Mouse (Mus musculus) neural tube, embryonic 11.5 days (tissue): ENCODE results near the gene Ccl17. TPM values are rescaled to one million over a fixed set of nuclear protein-coding genes. Genes with fewer than 3 reads are reported as not detected.
A peak's percentile ranks its signal among the peaks of the same experiment; 100 is the strongest.

Experiments used
- ATAC-seq: fragments of 200-750 bp; cut with Nextera tagmentation; 2 replicates; pipeline ENCODE4 v1.8.0; 2017; ENCODE audit warnings: moderate number of reproducible peaks, mild to moderate bottlenecking, moderate TSS enrichment, moderate library complexity; ENCODE audit not compliant: insufficient read depth, low FRiP score, low TSS enrichment
- DNase-seq: peaks from one replicate; pipeline ENCODE4 v3.0.0-alpha.2; 2015; ENCODE audit warnings: low spot score
- H3K27ac ChIP-seq: fragments of 300-500 bp; sonication (generic); 2 replicates; pipeline ENCODE4 v1.5.1; 2014; ENCODE audit warnings: low read depth, mild to moderate bottlenecking, low read length
- H3K27me3 ChIP-seq: fragments of 300-500 bp; sonication (generic); 2 replicates; pipeline ENCODE4 v1.6.1; 2014; ENCODE audit warnings: mild to moderate bottlenecking, low read length, mixed read lengths; ENCODE audit not compliant: control insufficient read depth, insufficient read depth
- H3K36me3 ChIP-seq: fragments of 300-500 bp; sonication (generic); 2 replicates; pipeline ENCODE4 v1.6.1; 2014; ENCODE audit warnings: mild to moderate bottlenecking, low read length, moderate library complexity, mixed read lengths; ENCODE audit not compliant: control insufficient read depth, insufficient read depth
- H3K4me1 ChIP-seq: fragments of 300-500 bp; sonication (generic); 2 replicates; pipeline ENCODE4 v1.6.1; 2014; ENCODE audit warnings: low read length, mixed read lengths; ENCODE audit not compliant: control insufficient read depth, insufficient read depth
- H3K4me2 ChIP-seq: fragments of 300-500 bp; sonication (generic); 2 replicates; pipeline ENCODE4 v1.6.1; 2014; ENCODE audit warnings: low read depth, mild to moderate bottlenecking, moderate library complexity
- H3K4me3 ChIP-seq: fragments of 300-500 bp; sonication (generic); 2 replicates; pipeline ENCODE4 v1.5.1; 2014; ENCODE audit warnings: low read depth, low read length
- H3K9ac ChIP-seq: fragments of 300-500 bp; sonication (generic); 2 replicates; pipeline ENCODE4 v1.6.1; 2014; ENCODE audit warnings: mild to moderate bottlenecking, low read length
- H3K9me3 ChIP-seq: fragments of 300-500 bp; sonication (generic); 2 replicates; pipeline ENCODE4 v1.6.1; 2016; ENCODE audit warnings: low read length; ENCODE audit not compliant: control insufficient read depth
- WGBS: fragments of 180-500 bp; shearing (Covaris S2); extraction: QIAGEN DNeasy Blood & Tissue Kit; methylation state at CpG from one replicate; pipeline ENCODE4 v1.1.7; 2014; 5-methylcytosine and 5-hydroxymethylcytosine counted together
- polyA plus RNA-seq: library from polyadenylated mRNA; unstranded; fragments of >200 nt; fragmentation: Nextera tagmentation; extraction: Ambion mirVana; gene quantifications from 2 replicates; pipeline ENCODE4 v1.2.1, GENCODE M21; 2014

Gene Ccl17
- polyA plus RNA-seq, 1 experiment from 2014 or later = not detected

DNA sequence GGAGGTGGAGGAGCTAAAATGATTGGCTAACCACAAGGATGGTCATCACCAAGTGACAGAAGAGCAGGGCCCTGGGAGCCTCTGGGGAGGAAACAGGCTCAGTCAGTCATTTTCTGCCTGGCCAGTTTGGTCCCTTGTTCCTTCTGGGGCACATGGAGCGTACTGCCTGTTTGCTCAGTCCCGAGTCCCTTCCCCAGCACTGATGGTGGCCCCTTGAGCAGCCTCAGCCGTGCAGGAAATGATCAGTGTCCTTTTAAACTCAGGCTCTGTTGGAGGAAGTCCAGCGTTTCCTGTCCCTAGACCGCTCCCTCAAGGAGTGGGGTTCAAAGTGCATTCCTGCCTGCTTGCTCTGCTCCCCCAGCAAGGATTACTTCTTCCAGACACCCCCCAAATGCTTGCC is 31.8 kb upstream of the Ccl17 start:
- WGBS = 53% methylated on average over 5 of the region's 5 CpGs
- H3K27ac ChIP-seq = 0 out of 2 replicates have a peak overlapping the region, but pooled peaks have one; percentile 14
- no peak overlapping the region for H3K9ac ChIP-seq
- H3K27me3 ChIP-seq = peaks cover 3% of the 10 kb centered on the region; the same call in 1 of the 2 replicates
- no peaks in the 10 kb centered on the region for H3K36me3 ChIP-seq
- H3K4me1 ChIP-seq = peaks cover 4% of the 10 kb centered on the region; the same call in 1 of the 2 replicates
- no peaks in the 10 kb centered on the region for H3K9me3 ChIP-seq
- no peak for ATAC-seq
- DNase-seq = no peak
- no peak overlapping the region for H3K4me3 ChIP-seq
- no peak overlapping the region for H3K4me2 ChIP-seq

- H3K4me2 ChIP-seq = no peak overlapping the region
- peaks cover under 1% of the 10 kb centered on the region; the same call in 1 of the 2 replicates for H3K4me1 ChIP-seq
- 0 out of 2 replicates have a peak, but pooled peaks cover under 1% of the 10 kb centered on the region for H3K27me3 ChIP-seq
- H3K9me3 ChIP-seq = no peaks in the 10 kb centered on the region
- ATAC-seq (no peak), DNase-seq (no peak)
- H3K9ac ChIP-seq = no peak overlapping the region
- 76% methylated on average over 10 of the region's 10 CpGs for WGBS
- H3K4me3 ChIP-seq = no peak overlapping the region
- 0 out of 2 replicates have a peak overlapping the region, but pooled peaks have one; percentile 14 for H3K27ac ChIP-seq
- no peaks in the 10 kb centered on the region for H3K36me3 ChIP-seq
These were observed 31.2 kb upstream of the Ccl17 start for GRCm38 (mm10) chr8:94778895-94779533.

DNA sequence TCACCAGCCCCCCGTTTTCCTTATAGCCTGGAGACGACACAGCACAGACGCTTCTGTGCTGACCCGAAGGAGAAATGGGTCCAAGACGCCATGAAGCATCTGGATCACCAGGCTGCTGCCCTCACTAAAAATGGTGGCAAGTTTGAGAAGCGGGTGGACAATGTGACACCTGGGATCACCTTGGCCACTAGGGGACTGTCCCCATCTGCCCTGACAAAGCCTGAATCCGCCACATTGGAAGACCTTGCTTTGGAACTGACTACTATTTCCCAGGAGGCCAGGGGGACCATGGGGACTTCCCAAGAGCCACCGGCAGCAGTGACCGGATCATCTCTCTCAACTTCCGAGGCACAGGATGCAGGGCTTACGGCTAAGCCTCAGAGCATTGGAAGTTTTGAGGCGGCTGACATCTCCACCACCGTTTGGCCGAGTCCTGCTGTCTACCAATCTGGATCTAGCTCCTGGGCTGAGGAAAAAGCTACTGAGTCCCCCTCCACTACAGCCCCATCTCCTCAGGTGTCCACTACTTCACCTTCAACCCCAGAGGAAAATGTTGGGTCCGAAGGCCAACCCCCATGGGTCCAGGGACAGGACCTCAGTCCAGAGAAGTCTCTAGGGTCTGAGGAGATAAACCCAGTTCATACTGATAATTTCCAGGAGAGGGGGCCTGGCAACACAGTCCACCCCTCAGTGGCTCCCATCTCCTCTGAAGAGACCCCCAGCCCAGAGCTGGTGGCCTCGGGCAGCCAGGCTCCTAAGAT is 30.5 kb upstream of the Ccl17 start:
- no peak overlapping the region for H3K27ac ChIP-seq
- no peak overlapping the region for H3K4me3 ChIP-seq
- no peak overlapping the region for H3K9ac ChIP-seq
- H3K9me3 ChIP-seq = no peaks in the 10 kb centered on the region
- H3K4me1 ChIP-seq = no peaks in the 10 kb centered on the region
- H3K36me3 ChIP-seq = no peaks in the 10 kb centered on the region
- DNase-seq (no peak), ATAC-seq (no peak)
- H3K4me2 ChIP-seq = no peak overlapping the region
- 92% methylated on average over 16 of the region's 16 CpGs for WGBS
- H3K27me3 ChIP-seq = no peaks in the 10 kb centered on the region

DNA sequence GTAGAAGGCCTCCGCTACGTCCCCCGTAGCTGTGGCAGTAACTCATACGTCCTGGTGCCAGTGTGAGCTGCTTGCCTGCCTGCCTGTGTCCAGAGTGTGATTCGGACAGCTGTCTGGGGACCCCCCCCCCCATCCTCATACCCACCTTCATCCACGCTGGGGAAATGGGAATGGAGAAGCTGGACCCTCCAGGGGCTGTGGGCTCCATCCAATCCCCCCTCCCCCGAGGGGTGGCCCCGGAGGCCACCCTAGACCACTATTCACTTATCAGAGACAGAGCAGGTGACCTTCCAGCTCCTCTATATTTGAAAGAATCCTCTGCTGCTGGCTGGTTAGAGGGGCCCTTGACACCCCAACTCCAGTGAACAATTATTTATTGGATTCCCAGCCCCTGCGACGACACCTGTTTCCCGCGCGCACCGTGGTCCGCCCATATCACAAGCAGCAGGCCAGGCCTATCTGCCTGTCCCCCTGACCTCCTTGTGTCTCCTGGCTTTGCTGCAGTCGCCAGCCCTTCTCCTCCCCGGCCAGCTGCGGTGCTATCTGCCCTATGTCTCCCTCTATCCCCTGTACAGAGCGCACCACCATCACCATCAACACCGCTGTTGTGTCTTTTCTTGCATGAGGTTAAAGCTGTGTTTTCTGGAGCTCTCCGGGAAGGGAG is 29.6 kb upstream of the Ccl17 start:
- Histone ChIP-seq H3K36me3 (no peaks in the 10 kb centered on the region), H3K27me3 (no peaks in the 10 kb centered on the region), H3K9ac (no peak overlapping the region), H3K4me3 (no peak overlapping the region), H3K4me1 (no peaks in the 10 kb centered on the region), H3K4me2 (no peak overlapping the region), H3K27ac (no peak overlapping the region), H3K9me3 (no peaks in the 10 kb centered on the region)
- WGBS = 81% methylated on average over 21 of the region's 21 CpGs
- ATAC-seq = no peak
- no peak for DNase-seq

- Histone ChIP-seq H3K9ac (no peak overlapping the region), H3K9me3 (no peaks in the 10 kb centered on the region), H3K27ac (no peak overlapping the region), H3K4me2 (no peak overlapping the region), H3K4me3 (no peak overlapping the region), H3K27me3 (no peaks in the 10 kb centered on the region), H3K4me1 (no peaks in the 10 kb centered on the region), H3K36me3 (no peaks in the 10 kb centered on the region)
- no peak for DNase-seq
- 65% methylated on average over 7 of the region's 7 CpGs for WGBS
- ATAC-seq = no peak
These were observed 29.0 kb upstream of the Ccl17 start for GRCm38 (mm10) chr8:94781155-94781837.

- Histone ChIP-seq H3K27ac (no peak overlapping the region), H3K9ac (no peak overlapping the region), H3K4me1 (no peaks in the 10 kb centered on the region), H3K9me3 (no peaks in the 10 kb centered on the region), H3K4me2 (no peak overlapping the region), H3K4me3 (no peak overlapping the region), H3K36me3 (no peaks in the 10 kb centered on the region), H3K27me3 (no peaks in the 10 kb centered on the region)
- DNase-seq = no peak
- 10% methylated on average over 9 of the region's 11 CpGs for WGBS
- no peak for ATAC-seq
These were observed 28.4 kb upstream of the Ccl17 start for GRCm38 (mm10) chr8:94781838-94782235.

GRCm38 (mm10) chr8:94783890-94784289 is 26.4 kb upstream of the Ccl17 start:
- Histone ChIP-seq H3K27ac (no peak overlapping the region), H3K9ac (no peak overlapping the region), H3K4me2 (no peak overlapping the region), H3K27me3 (no peaks in the 10 kb centered on the region), H3K4me3 (no peak overlapping the region), H3K9me3 (no peaks in the 10 kb centered on the region), H3K4me1 (no peaks in the 10 kb centered on the region), H3K36me3 (no peaks in the 10 kb centered on the region)
- no peak for DNase-seq
- 82% methylated on average over 4 of the region's 4 CpGs for WGBS
- ATAC-seq = no peak

- H3K9ac ChIP-seq = no peak overlapping the region
- ATAC-seq = no peak
- H3K9me3 ChIP-seq = no peaks in the 10 kb centered on the region
- DNase-seq = no peak
- H3K36me3 ChIP-seq = no peaks in the 10 kb centered on the region
- no peak overlapping the region for H3K27ac ChIP-seq
- no peak overlapping the region for H3K4me3 ChIP-seq
- no peaks in the 10 kb centered on the region for H3K27me3 ChIP-seq
- WGBS = 80% methylated on average over 12 of the region's 12 CpGs
- no peak overlapping the region for H3K4me2 ChIP-seq
- no peaks in the 10 kb centered on the region for H3K4me1 ChIP-seq
These were observed 24.8 kb upstream of the Ccl17 start for GRCm38 (mm10) chr8:94785247-94785985.
